8 mouse cellular contexts compared by ENCODE assay signal in genomic region chr6:100704574-100705365, GRCm38 (mm10). TPM values are rescaled to one million over a fixed set of nuclear protein-coding genes. Genes with fewer than 3 reads are reported as not detected.
A peak's percentile ranks its signal among the peaks of the same experiment; 100 is the strongest.
DNase-seq lines count a peak whose midpoint lies in the region; ATAC-seq and TF ChIP-seq lines count a peak whose summit lies in the region.

Gene Gxylt2, plus strand, starts transcription at chr6:100704734.

- WGBS in intestine, embryonic 15.5 days = under 1% methylated on average over 74 of the region's 77 CpGs
- WGBS in limb, embryonic 14.5 days = 3% methylated on average over 13 of the region's 77 CpGs
- WGBS in neural tube, embryonic 13.5 days = under 1% methylated on average over 61 of the region's 77 CpGs

- no peaks in the 10 kb centered on the region for H3K36me3 ChIP-seq in intestine, embryonic 15.5 days
- H3K36me3 ChIP-seq in limb, embryonic 14.5 days (ENCODE audit: control insufficient read depth, insufficient read depth, low read length) = no peaks in the 10 kb centered on the region
- H3K36me3 ChIP-seq in neural tube, embryonic 13.5 days = no peaks in the 10 kb centered on the region

- peak; percentile 70; the same call in 1 of the 2 replicates for TF ChIP-seq POLR2A in limb, embryonic 14.5 days (IDR thresholded peaks at IDR 0.05; ENCODE audit: borderline replicate concordance, extremely low read depth, insufficient read depth, insufficient read length)

- H3K4me3 ChIP-seq in brown adipose tissue, adult 24 weeks (ENCODE audit: insufficient read depth, low read depth, low read length) = peak within 1 kb of the TSS; percentile 32
- peak within 1 kb of the TSS; percentile 64 for H3K4me3 ChIP-seq in intestine, embryonic 15.5 days (replicated peaks)
- H3K4me3 ChIP-seq in limb, embryonic 14.5 days (replicated peaks; ENCODE audit: low read length) = peak within 1 kb of the TSS; percentile 84
- H3K4me3 ChIP-seq in neural tube, embryonic 13.5 days = peak within 1 kb of the TSS; percentile 65

- no peak within 1 kb of the TSS for H3K27ac ChIP-seq in brown adipose tissue, adult 24 weeks (replicated peaks; ENCODE audit: low read depth, low read length)
- no peak within 1 kb of the TSS for H3K27ac ChIP-seq in intestine, embryonic 15.5 days
- peak within 1 kb of the TSS; percentile 90 for H3K27ac ChIP-seq in limb, embryonic 14.5 days (replicated peaks; ENCODE audit: low read depth, low read length)
- H3K27ac ChIP-seq in neural tube, embryonic 13.5 days (replicated peaks) = no peak within 1 kb of the TSS

- H3K4me1 ChIP-seq in brown adipose tissue, adult 24 weeks (ENCODE audit: control insufficient read depth, insufficient read depth, insufficient read length, low read length) = no peaks in the 10 kb centered on the region
- peaks cover 11% of the 10 kb centered on the region for H3K4me1 ChIP-seq in intestine, embryonic 15.5 days (replicated peaks)
- H3K4me1 ChIP-seq in limb, embryonic 14.5 days (ENCODE audit: control insufficient read depth, insufficient read depth, low read length) = peaks cover 24% of the 10 kb centered on the region
- peaks cover 19% of the 10 kb centered on the region for H3K4me1 ChIP-seq in neural tube, embryonic 13.5 days (replicated peaks)

- peak within 1 kb of the TSS; percentile 57 for H3K9ac ChIP-seq in intestine, embryonic 15.5 days
- peak within 1 kb of the TSS; percentile 93 for H3K9ac ChIP-seq in limb, embryonic 14.5 days (ENCODE audit: low read depth, low read length, severe bottlenecking)
- H3K9ac ChIP-seq in neural tube, embryonic 13.5 days = peak within 1 kb of the TSS; percentile 75

- no peaks in the 10 kb centered on the region for H3K9me3 ChIP-seq in intestine, embryonic 15.5 days
- no peaks in the 10 kb centered on the region for H3K9me3 ChIP-seq in limb, embryonic 14.5 days (ENCODE audit: control insufficient read depth, low read length)
- no peaks in the 10 kb centered on the region for H3K9me3 ChIP-seq in neural tube, embryonic 13.5 days

- ATAC-seq in intestine, embryonic 15.5 days = peak; percentile 87
- ATAC-seq in limb, embryonic 14.5 days (ENCODE audit: low FRiP score, low read depth) = peak; percentile 92
- peak; percentile 95 for ATAC-seq in neural tube, embryonic 13.5 days (ENCODE audit: low read depth)

- DNase-seq in cerebellum, postnatal 10 days = peak; percentile 73 to 75
- DNase-seq in cerebellum, adult 8-10 months = no peak
- peak; percentile 48 for DNase-seq in gastrocnemius, postnatal 25 days
- peak; percentile 82 for DNase-seq in limb, embryonic 14.5 days (ENCODE audit: low spot score)
- peak; percentile 47 to 64 for DNase-seq in urinary bladder, postnatal 4 days (ENCODE audit: low spot score in 2 of 2)

- peak within 1 kb of the TSS; percentile 98 for H3K4me2 ChIP-seq in intestine, embryonic 15.5 days (replicated peaks)
- H3K4me2 ChIP-seq in limb, embryonic 14.5 days (replicated peaks; ENCODE audit: low read depth, low read length, severe bottlenecking) = peak within 1 kb of the TSS; percentile 56
- peak within 1 kb of the TSS; percentile 93 for H3K4me2 ChIP-seq in neural tube, embryonic 13.5 days

- H3K27me3 ChIP-seq in intestine, embryonic 15.5 days (replicated peaks) = peaks cover 12% of the 10 kb centered on the region
- no peaks in the 10 kb centered on the region for H3K27me3 ChIP-seq in limb, embryonic 14.5 days (ENCODE audit: control insufficient read depth, insufficient read depth, low read length)
- peaks cover 58% of the 10 kb centered on the region for H3K27me3 ChIP-seq in neural tube, embryonic 13.5 days

RNA-seq across cellular contexts. Expression of gene Gxylt2, which starts in this region (rescaled TPM):
- polyA plus RNA-seq in brown adipose tissue, adult 24 weeks (2012; ENCODE audit: insufficient read depth, insufficient read length, missing spikeins) = 0.33 and 0.87 TPM in 2 replicates
- total RNA-seq in gastrocnemius, postnatal 25 days (2021) = 1 to 10 TPM in 1 of 2 experiments, under 1 TPM in 1; 0.92 to 2.4 TPM
- polyA plus RNA-seq in intestine, embryonic 15.5 days (2015; fragmentation: Nextera tagmentation; extraction: Ambion mirVana) = 0.87 and 1.1 TPM in 2 replicates
- 27.6 and 32.3 TPM in 2 replicates for polyA plus RNA-seq in limb, embryonic 14.5 days (2012; rRNA removed)
- 27.1 and 33.6 TPM in 2 replicates for polyA plus RNA-seq in limb, embryonic 14.5 days (2014; fragmentation: Nextera tagmentation; extraction: Ambion mirVana)
- 2.1 and 3.0 TPM in 2 replicates for polyA plus RNA-seq in neural tube, embryonic 13.5 days (2015; fragmentation: Nextera tagmentation; extraction: Ambion mirVana)

Comparison
In these comparisons a context has a peak if more than half of its experiments do, and no peak if none do; other contexts are left out.
1. H3K4me3 ChIP-seq: peak in every context shown above with its lines; median percentile 84 in limb, embryonic 14.5 days; 65 in neural tube, embryonic 13.5 days; 64 in intestine, embryonic 15.5 days; 32 in brown adipose tissue, adult 24 weeks.